ENCODE assay signal across 8 mouse cellular contexts in genomic region chr2:170287301-170287885, GRCm38 (mm10).
A peak's percentile ranks its signal among the peaks of the same experiment; 100 is the strongest.
DNase-seq lines count a peak whose midpoint lies in the region; ATAC-seq and TF ChIP-seq lines count a peak whose summit lies in the region.

No protein-coding gene starts in this region.

- 25% methylated on average over 27 of the region's 27 CpGs for WGBS in spleen, adult 2 months
- WGBS in forebrain, embryonic 16.5 days = under 1% methylated on average over 27 of the region's 27 CpGs
- under 1% methylated on average over 27 of the region's 27 CpGs for WGBS in neural tube, embryonic 14.5 days

- H3K4me1 ChIP-seq in spleen, adult 2 months (ENCODE audit: control insufficient read depth, insufficient read depth, insufficient read length) = peaks cover 13% of the 10 kb centered on the region
- peaks cover 19% of the 10 kb centered on the region for H3K4me1 ChIP-seq in forebrain, embryonic 16.5 days (replicated peaks; ENCODE audit: control insufficient read depth, insufficient read depth, low read length)
- peaks cover 12% of the 10 kb centered on the region; the same call in 1 of the 2 replicates for H3K4me1 ChIP-seq in neural tube, embryonic 14.5 days (ENCODE audit: control insufficient read depth, insufficient read depth, low read length)

- intact Hi-C loops in heart, postnatal 36 days (cut with DNase I) = no loop called here

- no peak for TF ChIP-seq CTCF in spleen, adult 2 months (IDR thresholded peaks at IDR 0.05; ENCODE audit: extremely low read depth, insufficient read depth, insufficient read length, insufficient replicate concordance)
- TF ChIP-seq CTCF in layer of hippocampus, adult 2 months (conservative IDR thresholded peaks at IDR 0.05) = no peak

- no peak for DNase-seq in spleen, adult 2 months (ENCODE audit: low read depth in 1 of 2, low spot score in 2 of 2)
- DNase-seq in spleen, postnatal 14 days (ENCODE audit: low spot score in 2 of 2) = no peak
- peak; percentile 62 to 71 for DNase-seq in heart, postnatal 36 days
- peak; percentile 25 to 46 for DNase-seq in layer of hippocampus, adult 2 months (ENCODE audit: low spot score in 2 of 2)
- DNase-seq in lung, adult 18-20 months = peak; percentile 64 to 75
- DNase-seq in yolk sac, embryonic 10.5 days (ENCODE audit: low spot score) = peak; percentile 61

- H3K27me3 ChIP-seq in spleen, adult 2 months (ENCODE audit: control insufficient read depth, insufficient read depth, low read length) = no peaks in the 10 kb centered on the region
- no peaks in the 10 kb centered on the region for H3K27me3 ChIP-seq in forebrain, embryonic 16.5 days (replicated peaks; ENCODE audit: control insufficient read depth, insufficient read depth, low read length)
- no peaks in the 10 kb centered on the region for H3K27me3 ChIP-seq in neural tube, embryonic 14.5 days (ENCODE audit: control insufficient read depth, insufficient read depth, low read length)

- H3K4me3 ChIP-seq in spleen, adult 2 months (ENCODE audit: extremely low read depth, insufficient read depth, insufficient read length) = peak overlapping the region; percentile 41
- H3K4me3 ChIP-seq in forebrain, embryonic 16.5 days (replicated peaks; ENCODE audit: low read length) = peak overlapping the region; percentile 41
- H3K4me3 ChIP-seq in layer of hippocampus, adult 2 months = peak overlapping the region; percentile 38
- H3K4me3 ChIP-seq in neural tube, embryonic 14.5 days (ENCODE audit: low read depth, low read length) = peak overlapping the region; percentile 23

- H3K4me2 ChIP-seq in forebrain, embryonic 16.5 days (ENCODE audit: low read length) = peak overlapping the region; percentile 67
- H3K4me2 ChIP-seq in neural tube, embryonic 14.5 days (ENCODE audit: low read depth, low read length) = peak overlapping the region; percentile 64

- H3K36me3 ChIP-seq in spleen, adult 2 months (ENCODE audit: control insufficient read depth, insufficient read depth, low read length) = no peaks in the 10 kb centered on the region
- no peaks in the 10 kb centered on the region for H3K36me3 ChIP-seq in forebrain, embryonic 16.5 days (ENCODE audit: control insufficient read depth, insufficient read depth)
- H3K36me3 ChIP-seq in neural tube, embryonic 14.5 days (ENCODE audit: control insufficient read depth, insufficient read depth, low read length) = no peaks in the 10 kb centered on the region

- peak overlapping the region; percentile 35; the same call in 1 of the 2 replicates for H3K9ac ChIP-seq in forebrain, embryonic 16.5 days (replicated peaks; ENCODE audit: low read depth, low read length)
- H3K9ac ChIP-seq in neural tube, embryonic 14.5 days (replicated peaks; ENCODE audit: low read depth, low read length) = no peak overlapping the region; the same call in 1 of the 2 replicates

- ATAC-seq in forebrain, embryonic 16.5 days = peak; percentile 70
- peak; percentile 44; the same call in 1 of the 2 replicates for ATAC-seq in neural tube, embryonic 14.5 days (ENCODE audit: low read depth)

- H3K27ac ChIP-seq in spleen, adult 2 months (ENCODE audit: insufficient read depth, low read length) = peak overlapping the region; percentile 53; the same call in 1 of the 2 replicates
- H3K27ac ChIP-seq in forebrain, embryonic 16.5 days (ENCODE audit: low read length) = peak overlapping the region; percentile 16
- H3K27ac ChIP-seq in layer of hippocampus, adult 2 months = peak overlapping the region; percentile 86
- peak overlapping the region; percentile 71 for H3K27ac ChIP-seq in neural tube, embryonic 14.5 days (ENCODE audit: low read depth, low read length)

- no peaks in the 10 kb centered on the region for H3K9me3 ChIP-seq in forebrain, embryonic 16.5 days (ENCODE audit: control insufficient read depth, low read length)
- H3K9me3 ChIP-seq in neural tube, embryonic 14.5 days (ENCODE audit: control insufficient read depth, low read length) = no peaks in the 10 kb centered on the region

- no peak for TF ChIP-seq POLR2A in spleen, adult 2 months (IDR thresholded peaks at IDR 0.05; ENCODE audit: low read depth, low read length)

Comparison
In these comparisons a context has a peak if more than half of its experiments do, and no peak if none do; other contexts are left out.
1. DNase-seq: peak in heart, postnatal 36 days (2 of 2), layer of hippocampus, adult 2 months (2 of 2), lung, adult 18-20 months (2 of 2) and yolk sac, embryonic 10.5 days (single experiment); none in spleen, adult 2 months (0 of 2) and spleen, postnatal 14 days (0 of 2).
2. H3K27ac ChIP-seq: peak in every context shown above with its lines; median percentile 86 in layer of hippocampus, adult 2 months; 71 in neural tube, embryonic 14.5 days; 53 in spleen, adult 2 months; 16 in forebrain, embryonic 16.5 days.
3. Peak in every context shown above with its lines, with median percentiles within 50 percentile points of each other: H3K4me3 ChIP-seq.